Mouse (Mus musculus) hindbrain, embryonic 16.5 days (tissue): ENCODE results near the gene Osbpl6. TPM values are rescaled to one million over a fixed set of nuclear protein-coding genes. Genes with fewer than 3 reads are reported as not detected.

Experiments
- ATAC-seq: fragments of 200-750 bp; cut with Nextera tagmentation; 2 replicates; pipeline ENCODE4 v1.8.0; 2017; ENCODE audit warnings: moderate TSS enrichment, moderate library complexity
- H3K27ac ChIP-seq: fragments of 300-500 bp; sonication (generic); 2 replicates; pipeline ENCODE4 v1.5.1; 2014; ENCODE audit warnings: low read depth, mild to moderate bottlenecking, control low read depth, low read length, moderate library complexity
- H3K27me3 ChIP-seq: fragments of 300-500 bp; sonication (generic); replicated peaks from 2 replicates; pipeline ENCODE4 v1.6.1; 2014; ENCODE audit warnings: low read length; ENCODE audit not compliant: control insufficient read depth, insufficient read depth
- H3K36me3 ChIP-seq: fragments of 300-500 bp; sonication (generic); 2 replicates; pipeline ENCODE4 v1.6.1; 2014; ENCODE audit warnings: mild to moderate bottlenecking, low read length, moderate library complexity, mixed read lengths; ENCODE audit not compliant: control insufficient read depth, insufficient read depth
- H3K4me1 ChIP-seq: fragments of 300-500 bp; sonication (generic); 2 replicates; pipeline ENCODE4 v1.6.1; 2014; ENCODE audit warnings: low read depth, low read length; ENCODE audit not compliant: control insufficient read depth, insufficient read depth
- H3K4me2 ChIP-seq: fragments of 300-500 bp; sonication (generic); 2 replicates; pipeline ENCODE4 v1.6.1; 2014; ENCODE audit warnings: mild to moderate bottlenecking, low read length, control low read depth, moderate library complexity
- H3K4me3 ChIP-seq: fragments of 300-500 bp; sonication (generic); 2 replicates; pipeline ENCODE4 v1.5.1; 2014; ENCODE audit warnings: mild to moderate bottlenecking, low read length, control low read depth, moderate library complexity
- H3K9ac ChIP-seq: fragments of 300-500 bp; sonication (generic); 2 replicates; pipeline ENCODE4 v1.6.1; 2014; ENCODE audit warnings: low read depth, mild to moderate bottlenecking, control low read depth, low read length, moderate library complexity
- H3K9me3 ChIP-seq: fragments of 300-500 bp; sonication (generic); 2 replicates; pipeline ENCODE4 v1.6.1; 2014; ENCODE audit warnings: mild to moderate bottlenecking, low read length, moderate library complexity; ENCODE audit not compliant: control insufficient read depth
- WGBS: fragments of 180-500 bp; shearing (Covaris S2); extraction: QIAGEN DNeasy Blood & Tissue Kit; methylation state at CpG from one replicate; pipeline ENCODE4 v1.1.7; 2014; 5-methylcytosine and 5-hydroxymethylcytosine counted together
- polyA plus RNA-seq: library from polyadenylated mRNA; unstranded; fragments of >200 nt; fragmentation: Nextera tagmentation; extraction: Ambion mirVana; gene quantifications from 2 replicates; pipeline ENCODE4 v1.2.1, GENCODE M21; 2015

Gene Osbpl6
- polyA plus RNA-seq, 1 experiment from 2014 or later, result 27.5 TPM

- Histone ChIP-seq H3K4me3 (no peak overlapping the region), H3K27me3 (no peaks in the 10 kb centered on the region), H3K36me3 (peaks cover 16% of the 10 kb centered on the region), H3K9me3 (no peaks in the 10 kb centered on the region), H3K9ac (no peak overlapping the region), H3K27ac (no peak overlapping the region), H3K4me1 (peaks cover 6% of the 10 kb centered on the region), H3K4me2 (no peak overlapping the region)
- WGBS, result 93% methylated on average over 4 of the region's 4 CpGs
- ATAC-seq, result no peak
Measured at GRCm38 (mm10) chr2:76372244-76372643, 34.1 kb upstream of the Osbpl6 start.

GRCm38 (mm10) chr2:76374544-76375206 is 31.6 kb upstream of the Osbpl6 start:
- Histone ChIP-seq H3K9me3 (no peaks in the 10 kb centered on the region), H3K36me3 (peaks cover 31% of the 10 kb centered on the region), H3K4me1 (peaks cover 6% of the 10 kb centered on the region), H3K4me3 (no peak overlapping the region), H3K27me3 (no peaks in the 10 kb centered on the region), H3K27ac (no peak overlapping the region), H3K4me2 (no peak overlapping the region), H3K9ac (no peak overlapping the region)
- 95% methylated on average over 6 of the region's 6 CpGs for WGBS
- ATAC-seq, result no peak

- no peak overlapping the region for H3K27ac ChIP-seq
- H3K36me3 ChIP-seq, result peaks cover 38% of the 10 kb centered on the region
- no peak overlapping the region for H3K9ac ChIP-seq
- no peak overlapping the region for H3K4me2 ChIP-seq
- no peaks in the 10 kb centered on the region for H3K27me3 ChIP-seq
- no peak overlapping the region for H3K4me3 ChIP-seq
- H3K4me1 ChIP-seq, result no peaks in the 10 kb centered on the region
- ATAC-seq, result no peak
- H3K9me3 ChIP-seq, result no peaks in the 10 kb centered on the region
- 95% methylated on average over 19 of the region's 19 CpGs for WGBS
Measured at GRCm38 (mm10) chr2:76378646-76379045, 27.7 kb upstream of the Osbpl6 start.

GRCm38 (mm10) chr2:76386531-76386930 is 19.8 kb upstream of the Osbpl6 start:
- Histone ChIP-seq H3K9ac (no peak overlapping the region), H3K27ac (no peak overlapping the region), H3K27me3 (no peaks in the 10 kb centered on the region), H3K4me3 (no peak overlapping the region), H3K36me3 (0 out of 2 replicates have a peak, but pooled peaks cover under 1% of the 10 kb centered on the region), H3K4me2 (no peak overlapping the region), H3K4me1 (no peaks in the 10 kb centered on the region), H3K9me3 (no peaks in the 10 kb centered on the region)
- no peak for ATAC-seq

GRCm38 (mm10) chr2:76400178-76400577 is 6.1 kb upstream of the Osbpl6 start:
- Histone ChIP-seq H3K4me3 (no peak overlapping the region), H3K4me2 (no peak overlapping the region), H3K27ac (no peak overlapping the region), H3K36me3 (no peaks in the 10 kb centered on the region), H3K4me1 (peaks cover under 1% of the 10 kb centered on the region; the same call in 1 of the 2 replicates), H3K27me3 (no peaks in the 10 kb centered on the region), H3K9me3 (no peaks in the 10 kb centered on the region), H3K9ac (no peak overlapping the region)
- ATAC-seq, result no peak

- peak overlapping the region; percentile 82 for H3K4me2 ChIP-seq
- H3K27ac ChIP-seq, result peak overlapping the region; percentile 95
- H3K36me3 ChIP-seq, result no peaks in the 10 kb centered on the region
- no peaks in the 10 kb centered on the region for H3K9me3 ChIP-seq
- H3K4me1 ChIP-seq, result peaks cover 10% of the 10 kb centered on the region; the same call in 1 of the 2 replicates
- peak; percentile 63 for ATAC-seq
- 2% methylated on average over 15 of the region's 15 CpGs for WGBS
- H3K9ac ChIP-seq, result peak overlapping the region; percentile 97
- H3K27me3 ChIP-seq, result no peaks in the 10 kb centered on the region
- H3K4me3 ChIP-seq, result peak overlapping the region; percentile 96
Measured at GRCm38 (mm10) chr2:76405596-76406150, 635 bp upstream of the Osbpl6 start.

- Histone ChIP-seq H3K36me3 (no peaks in the 10 kb centered on the region), H3K4me2 (peak overlapping the region; percentile 82), H3K4me1 (peaks cover 10% of the 10 kb centered on the region; the same call in 1 of the 2 replicates), H3K27me3 (no peaks in the 10 kb centered on the region), H3K9me3 (no peaks in the 10 kb centered on the region), H3K9ac (peak overlapping the region; percentile 97), H3K4me3 (peak overlapping the region; percentile 96), H3K27ac (peak overlapping the region; percentile 95)
- WGBS, result 0% methylated on average over 40 of the region's 49 CpGs
- peak; percentile 69 for ATAC-seq
Measured at GRCm38 (mm10) chr2:76406937-76407441, 681 bp downstream of the Osbpl6 start.

GRCm38 (mm10) chr2:76409526-76409925 is 3.2 kb downstream of the Osbpl6 start:
- Histone ChIP-seq H3K9me3 (no peaks in the 10 kb centered on the region), H3K27ac (no peak overlapping the region), H3K36me3 (no peaks in the 10 kb centered on the region), H3K4me1 (peaks cover 10% of the 10 kb centered on the region; the same call in 1 of the 2 replicates), H3K4me2 (no peak overlapping the region), H3K4me3 (no peak overlapping the region), H3K27me3 (no peaks in the 10 kb centered on the region), H3K9ac (no peak overlapping the region)
- no peak for ATAC-seq
- WGBS, result 88% methylated on average over 1 of the region's 1 CpGs

- H3K4me2 ChIP-seq, result no peak overlapping the region
- peaks cover 10% of the 10 kb centered on the region; the same call in 1 of the 2 replicates for H3K4me1 ChIP-seq
- H3K27ac ChIP-seq, result no peak overlapping the region
- H3K36me3 ChIP-seq, result no peaks in the 10 kb centered on the region
- H3K27me3 ChIP-seq, result no peaks in the 10 kb centered on the region
- WGBS, result 67% methylated on average over 2 of the region's 2 CpGs
- H3K9me3 ChIP-seq, result no peaks in the 10 kb centered on the region
- ATAC-seq, result no peak
- no peak overlapping the region for H3K9ac ChIP-seq
- no peak overlapping the region for H3K4me3 ChIP-seq
Measured at GRCm38 (mm10) chr2:76409986-76410385, 3.7 kb downstream of the Osbpl6 start.
